Mouse (Mus musculus) kidney, embryonic 14.5 days (tissue): Measurements from ENCODE around the gene Jade3. TPM values are rescaled to one million over a fixed set of nuclear protein-coding genes. Genes with fewer than 3 reads are reported as not detected.

Experiments used
- ATAC-seq: fragments of 200-750 bp; cut with Nextera tagmentation; 2 replicates; pipeline ENCODE4 v1.8.0; 2017; ENCODE audit warnings: moderate number of reproducible peaks, mild to moderate bottlenecking, moderate TSS enrichment, moderate library complexity; ENCODE audit not compliant: low FRiP score, low TSS enrichment
- H3K27ac ChIP-seq: fragments of 300-500 bp; sonication (generic); 2 replicates; pipeline ENCODE4 v1.5.1; 2014; ENCODE audit warnings: low read depth, mild to moderate bottlenecking, low read length, moderate library complexity, mixed read lengths
- H3K27me3 ChIP-seq: fragments of 300-500 bp; sonication (generic); 2 replicates; pipeline ENCODE4 v1.6.1; 2014; ENCODE audit warnings: mild to moderate bottlenecking, low read length; ENCODE audit not compliant: control insufficient read depth, insufficient read depth
- H3K36me3 ChIP-seq: fragments of 300-500 bp; sonication (generic); 2 replicates; pipeline ENCODE4 v1.6.1; 2014; ENCODE audit warnings: low read length, mixed read lengths; ENCODE audit not compliant: control insufficient read depth, insufficient read depth
- H3K4me1 ChIP-seq: fragments of 300-500 bp; sonication (generic); 2 replicates; pipeline ENCODE4 v1.6.1; 2014; ENCODE audit warnings: low read length, mixed read lengths; ENCODE audit not compliant: control insufficient read depth, insufficient read depth
- H3K4me2 ChIP-seq: fragments of 300-500 bp; sonication (generic); replicated peaks from 2 replicates; pipeline ENCODE4 v1.6.1; 2014; ENCODE audit warnings: low read depth, mild to moderate bottlenecking, low read length
- H3K4me3 ChIP-seq: fragments of 300-500 bp; sonication (generic); 2 replicates; pipeline ENCODE4 v1.5.1; 2014; ENCODE audit warnings: mild to moderate bottlenecking, low read length
- H3K9ac ChIP-seq: fragments of 300-500 bp; sonication (generic); 2 replicates; pipeline ENCODE4 v1.6.1; 2014; ENCODE audit warnings: low read depth, mild to moderate bottlenecking, low read length, moderate library complexity
- H3K9me3 ChIP-seq: fragments of 300-500 bp; sonication (generic); 2 replicates; pipeline ENCODE4 v1.6.1; 2016; ENCODE audit warnings: low read length; ENCODE audit not compliant: control insufficient read depth
- WGBS: fragments of 180-500 bp; shearing (Covaris S2); extraction: QIAGEN DNeasy Blood & Tissue Kit; methylation state at CpG from one replicate; pipeline ENCODE4 v1.1.7; 2014; 5-methylcytosine and 5-hydroxymethylcytosine counted together
- polyA plus RNA-seq: library from polyadenylated mRNA; unstranded; fragments of >200 nt; fragmentation: Nextera tagmentation; extraction: Ambion mirVana; gene quantifications from 2 replicates; pipeline ENCODE4 v1.2.1, GENCODE M21; 2014

The Jade3 gene
- polyA plus RNA-seq, 1 experiment from 2014 or later: 12.8 TPM

GRCm38 (mm10) chrX:20521578-20521977 is 96.1 kb downstream of the Jade3 start:
- Histone ChIP-seq H3K36me3 (peaks cover 4% of the 10 kb centered on the region; the same call in 1 of the 2 replicates), H3K4me1 (no peaks in the 10 kb centered on the region), H3K4me3 (no peak overlapping the region), H3K27ac (no peak overlapping the region), H3K9me3 (no peaks in the 10 kb centered on the region), H3K9ac (no peak overlapping the region), H3K27me3 (no peaks in the 10 kb centered on the region), H3K4me2 (no peak overlapping the region)
- no peak for ATAC-seq

GRCm38 (mm10) chrX:20532621-20533020 is 107.1 kb downstream of the Jade3 start:
- H3K9ac ChIP-seq: no peak overlapping the region
- H3K4me1 ChIP-seq: no peaks in the 10 kb centered on the region
- no peak overlapping the region for H3K4me2 ChIP-seq
- 52% methylated on average over 1 of the region's 1 CpGs for WGBS
- no peaks in the 10 kb centered on the region for H3K27me3 ChIP-seq
- no peak for ATAC-seq
- no peak overlapping the region for H3K27ac ChIP-seq
- H3K9me3 ChIP-seq: no peaks in the 10 kb centered on the region
- no peak overlapping the region for H3K4me3 ChIP-seq
- H3K36me3 ChIP-seq: no peaks in the 10 kb centered on the region

- Histone ChIP-seq H3K4me1 (no peaks in the 10 kb centered on the region), H3K36me3 (no peaks in the 10 kb centered on the region), H3K9ac (no peak overlapping the region), H3K9me3 (no peaks in the 10 kb centered on the region), H3K4me3 (no peak overlapping the region), H3K27ac (no peak overlapping the region), H3K27me3 (no peaks in the 10 kb centered on the region), H3K4me2 (no peak overlapping the region)
- WGBS: 80% methylated on average over 3 of the region's 3 CpGs
- no peak for ATAC-seq
Measured at GRCm38 (mm10) chrX:20543867-20544266, 118.4 kb downstream of the Jade3 start.

- H3K4me1 ChIP-seq: no peaks in the 10 kb centered on the region
- no peaks in the 10 kb centered on the region for H3K9me3 ChIP-seq
- ATAC-seq: no peak
- peak overlapping the region; percentile 28 for H3K4me3 ChIP-seq
- no peaks in the 10 kb centered on the region for H3K27me3 ChIP-seq
- no peaks in the 10 kb centered on the region for H3K36me3 ChIP-seq
- whole genome bisulfite sequencing: 62% methylated on average over 5 of the region's 5 CpGs
- H3K4me2 ChIP-seq: peak overlapping the region; percentile 41; the same call in 1 of the 2 replicates
- H3K27ac ChIP-seq: 0 out of 2 replicates have a peak overlapping the region, but pooled peaks have one; percentile 67
- H3K9ac ChIP-seq: peak overlapping the region; percentile 53; the same call in 1 of the 2 replicates
Measured at GRCm38 (mm10) chrX:20547609-20548008, 122.1 kb downstream of the Jade3 start.

GRCm38 (mm10) chrX:20548011-20548879 is 122.8 kb downstream of the Jade3 start:
- Histone ChIP-seq H3K9me3 (no peaks in the 10 kb centered on the region), H3K27me3 (no peaks in the 10 kb centered on the region), H3K4me3 (peak overlapping the region; percentile 28), H3K4me1 (no peaks in the 10 kb centered on the region), H3K27ac (peak overlapping the region; percentile 67; the same call in 1 of the 2 replicates), H3K4me2 (peak overlapping the region; percentile 41), H3K9ac (peak overlapping the region; percentile 53; the same call in 1 of the 2 replicates), H3K36me3 (no peaks in the 10 kb centered on the region)
- 30% methylated on average over 24 of the region's 24 CpGs for WGBS
- peak; percentile 62 for ATAC-seq

GRCm38 (mm10) chrX:20548880-20549440 is 123.5 kb downstream of the Jade3 start:
- ATAC-seq: peak; percentile 4; the same call in 1 of the 2 replicates
- no peak overlapping the region for H3K4me3 ChIP-seq
- H3K9ac ChIP-seq: no peak overlapping the region
- no peaks in the 10 kb centered on the region for H3K27me3 ChIP-seq
- no peaks in the 10 kb centered on the region for H3K36me3 ChIP-seq
- no peaks in the 10 kb centered on the region for H3K4me1 ChIP-seq
- no peaks in the 10 kb centered on the region for H3K9me3 ChIP-seq
- H3K4me2 ChIP-seq: peak overlapping the region; percentile 41
- WGBS: 28% methylated on average over 1 of the region's 1 CpGs
- no peak overlapping the region; the same call in 1 of the 2 replicates for H3K27ac ChIP-seq

- no peak for ATAC-seq
- Histone ChIP-seq H3K27me3 (no peaks in the 10 kb centered on the region), H3K4me1 (no peaks in the 10 kb centered on the region), H3K36me3 (no peaks in the 10 kb centered on the region), H3K4me3 (no peak within 1 kb of the TSS; the same call in 1 of the 2 replicates), H3K9ac (peak within 1 kb of the TSS; percentile 53; the same call in 1 of the 2 replicates), H3K27ac (no peak within 1 kb of the TSS; the same call in 1 of the 2 replicates), H3K4me2 (peak within 1 kb of the TSS; percentile 41), H3K9me3 (no peaks in the 10 kb centered on the region)
- 60% methylated on average over 3 of the region's 3 CpGs for WGBS
Measured at GRCm38 (mm10) chrX:20549532-20549931, 124.0 kb downstream of the Jade3 start, which contains the start of gene Rgn. Gene Rgn (plus strand): TSS chrX:20549787.

GRCm38 (mm10) chrX:20552199-20552598 is 126.7 kb downstream of the Jade3 start:
- no peak overlapping the region for H3K4me2 ChIP-seq
- H3K27ac ChIP-seq: no peak overlapping the region
- WGBS: 76% methylated on average over 2 of the region's 2 CpGs

GRCm38 (mm10) chrX:20561846-20562245 is 136.4 kb downstream of the Jade3 start:
- H3K4me1 ChIP-seq: no peaks in the 10 kb centered on the region
- no peak overlapping the region for H3K4me2 ChIP-seq
- no peaks in the 10 kb centered on the region for H3K36me3 ChIP-seq
- no peaks in the 10 kb centered on the region for H3K9me3 ChIP-seq
- H3K9ac ChIP-seq: no peak overlapping the region
- H3K27ac ChIP-seq: no peak overlapping the region
- WGBS: 36% methylated on average over 1 of the region's 1 CpGs
- ATAC-seq: no peak
- no peaks in the 10 kb centered on the region for H3K27me3 ChIP-seq
- no peak overlapping the region for H3K4me3 ChIP-seq

More at GRCm38 (mm10) chrX:20552199-20552598, 126.7 kb downstream of the Jade3 start:
- H3K27me3 ChIP-seq: no peaks in the 10 kb centered on the region
- no peak overlapping the region for H3K9ac ChIP-seq
- no peak for ATAC-seq
- no peaks in the 10 kb centered on the region for H3K4me1 ChIP-seq
- no peaks in the 10 kb centered on the region for H3K36me3 ChIP-seq
- H3K9me3 ChIP-seq: no peaks in the 10 kb centered on the region
- no peak overlapping the region for H3K4me3 ChIP-seq
